33 mouse cellular contexts compared by ENCODE assay signal in the genomic region with DNA sequence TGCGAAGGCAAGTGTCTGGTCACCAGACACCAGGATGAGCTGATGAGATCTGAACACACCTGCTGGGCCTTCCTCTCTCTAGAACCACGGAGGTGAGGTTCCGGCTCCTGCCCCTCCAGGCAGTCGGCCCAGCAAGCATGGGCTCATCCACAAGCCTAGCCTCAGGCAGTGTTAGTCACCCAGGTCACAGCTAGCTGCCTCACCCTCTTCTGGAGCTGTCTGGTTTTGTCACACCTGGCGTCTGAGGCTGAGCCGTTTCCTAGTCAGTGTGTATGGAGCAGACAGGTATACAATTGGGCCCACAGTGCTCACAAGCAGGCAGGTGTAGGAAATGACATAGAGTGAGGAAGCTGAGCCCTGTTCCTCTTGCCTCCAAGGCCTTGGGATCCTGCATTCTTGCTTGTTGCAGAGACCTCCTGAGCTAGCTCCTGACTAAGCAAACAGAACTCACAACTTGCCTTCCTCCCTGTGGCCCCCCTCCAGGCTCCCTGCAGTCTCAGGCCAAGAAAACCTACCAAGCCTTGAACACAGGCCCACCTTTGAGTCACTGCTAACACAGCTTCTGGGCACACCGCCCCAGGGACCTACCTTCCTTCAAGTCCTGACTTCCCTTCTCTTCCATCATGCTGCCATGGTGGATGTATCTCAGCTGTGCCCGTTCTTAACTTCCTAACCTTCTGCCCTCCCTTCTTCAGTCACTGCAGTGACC. TPM values are rescaled to one million over a fixed set of nuclear protein-coding genes. Genes with fewer than 3 reads are reported as not detected.
A peak's percentile ranks its signal among the peaks of the same experiment; 100 is the strongest.
DNase-seq lines count a peak whose midpoint lies in the region; ATAC-seq lines count a peak whose summit lies in the region.
"Had no signal": no experiment of that assay in that cellular context is flagged by ENCODE, and none has a peak within 500 bp of the region (broad histone marks: within the 10 kb centered on the region; RNA-seq: fewer than 3 reads in every experiment).

No protein-coding gene starts in this region.

- DNase-seq in heart, adult 11 months, result peak; percentile 79
- no peak for DNase-seq in heart, adult 9 months (ENCODE audit: low spot score in 2 of 2)
- DNase-seq in heart, adult 8-10 months (ENCODE audit: low spot score), result no peak
- DNase-seq in embryonic facial prominence, embryonic 10.5 days (ENCODE audit: low spot score), result no peak
- no peak for DNase-seq in lung, postnatal 14 days
- DNase-seq in right cerebral cortex, postnatal 10 days (ENCODE audit: low spot score in 2 of 2), result no peak
- DNase-seq: cerebellum, adult 9-11 months; embryo, embryonic 11 days; gastrocnemius, postnatal 25 days; heart, adult 18-20 months; kidney, adult 9 months; kidney, postnatal 14 days; layer of hippocampus, adult 9-11 months; lung, postnatal 36 days; thymus, adult 18-20 months; thymus, postnatal 25 days had no signal

- H3K36me3 ChIP-seq in heart, embryonic 14.5 days (ENCODE audit: control insufficient read depth, insufficient read depth, low read length), result no peaks in the 10 kb centered on the region
- no peaks in the 10 kb centered on the region for H3K36me3 ChIP-seq in embryonic facial prominence, embryonic 10.5 days (replicated peaks)
- H3K36me3 ChIP-seq in stomach, embryonic 15.5 days, result no peaks in the 10 kb centered on the region
- H3K36me3 ChIP-seq: embryonic facial prominence, embryonic 13.5 days; forebrain, embryonic 10.5 days; forebrain, embryonic 15.5 days; intestine, embryonic 15.5 days; lung, embryonic 15.5 days had no signal

- H3K4me1 ChIP-seq in heart, embryonic 14.5 days (ENCODE audit: control insufficient read depth in 2 of 2, insufficient read depth in 2 of 2, low read length in 2 of 2), result peaks cover 40 to 45% of the 10 kb centered on the region in 2 experiments
- H3K4me1 ChIP-seq in embryonic facial prominence, embryonic 10.5 days, result peaks cover 78% of the 10 kb centered on the region
- peaks cover 40% of the 10 kb centered on the region for H3K4me1 ChIP-seq in stomach, embryonic 15.5 days

- H3K27ac ChIP-seq in heart, embryonic 14.5 days (replicated peaks in 1 of 2; ENCODE audit: control insufficient read depth in 1 of 2, insufficient read depth in 1 of 2, low read depth in 2 of 2, low read length in 2 of 2), result peak overlapping the region; percentile 9 to 52; a peak in 2 of 4 replicates
- H3K27ac ChIP-seq in embryonic facial prominence, embryonic 10.5 days (replicated peaks), result peak overlapping the region; percentile 69
- H3K27ac ChIP-seq in stomach, embryonic 15.5 days, result peak overlapping the region; percentile 24
- H3K27ac ChIP-seq: embryonic facial prominence, embryonic 13.5 days; forebrain, embryonic 15.5 days; hindbrain, postnatal 0 days; intestine, embryonic 15.5 days; lung, embryonic 15.5 days had no signal

- H3K9ac ChIP-seq in heart, embryonic 14.5 days (ENCODE audit: low read length), result no peak overlapping the region
- H3K9ac ChIP-seq in stomach, embryonic 15.5 days, result no peak overlapping the region
- H3K9ac ChIP-seq: embryonic facial prominence, embryonic 13.5 days; forebrain, embryonic 15.5 days; intestine, embryonic 15.5 days; lung, embryonic 15.5 days had no signal

- no peak overlapping the region for H3K4me3 ChIP-seq in heart, embryonic 14.5 days (ENCODE audit: control insufficient read depth in 1 of 2, insufficient read depth in 1 of 2, low read depth in 1 of 2, low read length in 2 of 2)
- no peak overlapping the region for H3K4me3 ChIP-seq in embryonic facial prominence, embryonic 10.5 days
- no peak overlapping the region for H3K4me3 ChIP-seq in stomach, embryonic 15.5 days (replicated peaks)
- H3K4me3 ChIP-seq: embryonic facial prominence, embryonic 13.5 days; forebrain, embryonic 10.5 days; forebrain, embryonic 15.5 days; intestine, embryonic 15.5 days; lung, embryonic 15.5 days had no signal

- H3K9me3 ChIP-seq in heart, embryonic 14.5 days (ENCODE audit: control insufficient read depth, low read length), result no peaks in the 10 kb centered on the region
- no peaks in the 10 kb centered on the region for H3K9me3 ChIP-seq in embryonic facial prominence, embryonic 10.5 days
- no peaks in the 10 kb centered on the region for H3K9me3 ChIP-seq in stomach, embryonic 15.5 days
- H3K9me3 ChIP-seq: embryonic facial prominence, embryonic 13.5 days; forebrain, embryonic 10.5 days; forebrain, embryonic 15.5 days; intestine, embryonic 15.5 days; lung, embryonic 15.5 days had no signal

- ATAC-seq in heart, embryonic 14.5 days (ENCODE audit: insufficient number of reproducible peaks, insufficient read depth, low FRiP score, low read depth), result no peak
- ATAC-seq in stomach, embryonic 15.5 days (ENCODE audit: insufficient read depth, low FRiP score, low read depth), result no peak
- ATAC-seq: forebrain, embryonic 15.5 days; hindbrain, postnatal 0 days; intestine, embryonic 15.5 days; midbrain, embryonic 16.5 days had no signal

- H3K4me2 ChIP-seq in heart, embryonic 14.5 days (ENCODE audit: low read length), result no peak overlapping the region
- H3K4me2 ChIP-seq in stomach, embryonic 15.5 days, result no peak overlapping the region
- H3K4me2 ChIP-seq: embryonic facial prominence, embryonic 13.5 days; forebrain, embryonic 15.5 days; intestine, embryonic 15.5 days; liver, embryonic 11.5 days; lung, embryonic 15.5 days; midbrain, embryonic 11.5 days had no signal

- H3K27me3 ChIP-seq in heart, embryonic 14.5 days (ENCODE audit: control insufficient read depth, insufficient read depth, low read length), result no peaks in the 10 kb centered on the region
- no peaks in the 10 kb centered on the region for H3K27me3 ChIP-seq in embryonic facial prominence, embryonic 10.5 days (replicated peaks; ENCODE audit: low read depth, poor library complexity, severe bottlenecking)
- H3K27me3 ChIP-seq in stomach, embryonic 15.5 days (replicated peaks), result no peaks in the 10 kb centered on the region
- H3K27me3 ChIP-seq: embryonic facial prominence, embryonic 13.5 days; intestine, embryonic 15.5 days; lung, embryonic 15.5 days had no signal

- 81% methylated on average over 8 of the region's 8 CpGs for whole genome bisulfite sequencing in heart, embryonic 14.5 days
- 74% methylated on average over 8 of the region's 8 CpGs for WGBS in embryonic facial prominence, embryonic 10.5 days
- 64% methylated on average over 8 of the region's 8 CpGs for WGBS in stomach, embryonic 15.5 days

RNA-seq across cellular contexts. Expression of a gene that starts 25.4 kb away (rescaled TPM):
- polyA plus RNA-seq in heart, embryonic 14.5 days (2014; fragmentation: Nextera tagmentation; extraction: Ambion mirVana), result 1.3 and 1.6 TPM in 2 replicates
- total RNA-seq in heart, adult 8-10 months (2022), result 10 to 100 TPM; 10.8 to 13.4 (median 11.2) TPM
- polyA plus RNA-seq in embryonic facial prominence, embryonic 10.5 days (2016; fragmentation: Nextera tagmentation; extraction: Ambion mirVana), result 24.9 and 25.9 TPM in 2 replicates
- polyA plus RNA-seq in stomach, embryonic 15.5 days (2015; fragmentation: Nextera tagmentation; extraction: Ambion mirVana), result 13.6 and 15.0 TPM in 2 replicates
- total RNA-seq: neutrophil, adult 5-6 weeks had no signal

RNA-seq across cellular contexts. Expression of a gene that starts 36.3 kb away (rescaled TPM):
- polyA plus RNA-seq in heart, embryonic 14.5 days (2014; fragmentation: Nextera tagmentation; extraction: Ambion mirVana), result 27.2 and 29.0 TPM in 2 replicates
- 1 to 10 TPM; 5.4 to 8.2 (median 7.1) TPM for total RNA-seq in heart, adult 8-10 months (2022)
- 18.9 and 20.3 TPM in 2 replicates for polyA plus RNA-seq in embryonic facial prominence, embryonic 10.5 days (2016; fragmentation: Nextera tagmentation; extraction: Ambion mirVana)
- 24.9 and 27.2 TPM in 2 replicates for polyA plus RNA-seq in stomach, embryonic 15.5 days (2015; fragmentation: Nextera tagmentation; extraction: Ambion mirVana)

RNA-seq across cellular contexts. Expression of a gene that starts 44.3 kb away (rescaled TPM):
- not detected in 2 replicates for polyA plus RNA-seq in heart, embryonic 14.5 days (2014; fragmentation: Nextera tagmentation; extraction: Ambion mirVana)
- total RNA-seq in heart, adult 8-10 months (2022), result 100 to 1,000 TPM; 132 to 332 (median 244) TPM
- polyA plus RNA-seq in embryonic facial prominence, embryonic 10.5 days (2016; fragmentation: Nextera tagmentation; extraction: Ambion mirVana), result 0.54 TPM in 1 of 2 replicates, not detected in the other
- polyA plus RNA-seq in stomach, embryonic 15.5 days (2015; fragmentation: Nextera tagmentation; extraction: Ambion mirVana), result not detected in 2 replicates
- total RNA-seq: hindbrain, postnatal 0 days; megakaryocyte, adult 5-6 weeks; neutrophil, adult 5-6 weeks had no signal
- polyA plus RNA-seq: embryonic facial prominence, embryonic 13.5 days; forebrain, embryonic 10.5 days; forebrain, embryonic 15.5 days; frontal cortex, adult 2 months; hindbrain, embryonic 11.5 days; hindbrain, postnatal 0 days; liver, embryonic 11.5 days; liver, embryonic 16.5 days; lung, embryonic 15.5 days; midbrain, embryonic 11.5 days; spleen, adult 2 months had no signal

RNA-seq across cellular contexts. Expression of a gene that starts 46.9 kb away (rescaled TPM):
- 18.9 and 19.4 TPM in 2 replicates for polyA plus RNA-seq in heart, embryonic 14.5 days (2014; fragmentation: Nextera tagmentation; extraction: Ambion mirVana)
- 100 to 1,000 TPM; 251 to 540 (median 405) TPM for total RNA-seq in heart, adult 8-10 months (2022)
- 15.5 and 16.6 TPM in 2 replicates for polyA plus RNA-seq in embryonic facial prominence, embryonic 10.5 days (2016; fragmentation: Nextera tagmentation; extraction: Ambion mirVana)
- polyA plus RNA-seq in stomach, embryonic 15.5 days (2015; fragmentation: Nextera tagmentation; extraction: Ambion mirVana), result 19.5 and 20.5 TPM in 2 replicates
